Mouse (Mus musculus): ENCODE measurements at regions not wholly inside any gene's neighbourhood (a gene's known extent, or its start where the extent isn't known, plus 50 kb on each side); places are given as distances from the start of the nearest gene placed in this dataset.
A peak's percentile ranks its signal among the peaks of the same experiment; 100 is the strongest.
"Not testable (repeated sequence)": the region's sequence is repeated elsewhere in the genome, so short reads cannot be mapped to it uniquely, and the experiment has no call there.

DNA sequence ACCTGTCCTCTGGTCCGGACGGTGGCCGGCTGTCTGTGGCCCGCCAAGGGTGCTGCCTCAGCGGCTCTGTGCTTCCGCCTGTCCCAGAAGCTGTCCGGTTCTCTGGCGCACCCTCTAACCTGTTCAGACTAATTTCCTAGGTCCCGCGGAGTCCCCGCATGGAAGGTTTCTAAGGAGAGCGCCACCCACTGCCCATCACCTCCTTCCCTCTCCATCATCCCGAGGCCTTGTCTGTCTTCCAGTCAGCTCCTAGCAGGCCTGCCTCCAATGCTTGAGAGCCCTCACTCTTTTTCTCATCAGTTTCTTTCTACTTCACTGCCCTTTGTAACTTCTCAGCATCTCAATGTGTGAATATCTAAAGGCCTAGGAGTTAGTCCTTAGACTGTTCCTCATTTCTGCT, 86.4 kb upstream of the Zfp746 start:
- not testable (repeated sequence) for DNase-seq

DNA sequence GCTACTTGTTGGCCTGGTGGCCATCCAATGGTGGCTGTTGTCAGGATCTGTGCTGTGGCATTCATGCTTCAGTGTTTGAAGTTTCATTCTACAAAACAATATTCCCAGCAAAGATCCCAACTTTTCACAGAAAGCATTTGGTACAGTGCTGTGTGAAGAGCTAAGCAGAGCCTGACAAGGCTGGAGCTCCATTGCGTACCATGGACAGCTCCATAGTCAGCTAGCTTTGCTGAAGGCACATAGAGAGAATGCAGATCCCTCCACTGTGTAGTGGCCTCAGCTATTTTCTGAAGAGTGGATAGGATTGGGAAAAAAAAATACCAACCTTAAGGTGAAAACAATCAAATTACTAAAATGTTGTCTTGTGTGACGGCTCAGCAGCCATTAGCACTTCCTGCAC, 50.5 kb upstream of the Zfp746 start:
- DNase-seq: peak; percentile 2

Measured in lung, postnatal 36 days (tissue).